Mouse (Mus musculus) heart, adult 9 months (tissue): Measurements from ENCODE around the gene Cga.
"Not testable (repeated sequence)": the region's sequence is repeated elsewhere in the genome, so short reads cannot be mapped to it uniquely, and the experiment has no call there.

Source experiments
- DNase-seq, 2 experiments: peaks; one replicate each; pipeline ENCODE4 v3.0.0; 2022; ENCODE audit warnings: low spot score in 2 of 2

Cga gene

GRCm38 (mm10) chr4:34889812-34890185, 3.8 kb upstream of the Cga start:
- no peak for DNase-seq

GRCm38 (mm10) chr4:34898497-34898896, 4.9 kb downstream of the Cga start:
- no peak for DNase-seq

GRCm38 (mm10) chr4:34899322-34899721, 5.7 kb downstream of the Cga start:
- DNase-seq = no peak

GRCm38 (mm10) chr4:34900155-34900554, 6.6 kb downstream of the Cga start:
- no peak for DNase-seq

GRCm38 (mm10) chr4:34901166-34901565, 7.6 kb downstream of the Cga start:
- no peak for DNase-seq

- not testable (repeated sequence) for DNase-seq
These were observed 8.0 kb downstream of the Cga start for GRCm38 (mm10) chr4:34901582-34901981.

GRCm38 (mm10) chr4:34905396-34905795, 11.8 kb downstream of the Cga start:
- no peak for DNase-seq

GRCm38 (mm10) chr4:34906151-34906550, 12.6 kb downstream of the Cga start:
- no peak for DNase-seq

GRCm38 (mm10) chr4:34907026-34907425, 13.4 kb downstream of the Cga start:
- DNase-seq = no peak

GRCm38 (mm10) chr4:34908127-34908526, 14.5 kb downstream of the Cga start:
- peak; percentile 72 to 73 for DNase-seq

GRCm38 (mm10) chr4:34911401-34911800, 17.8 kb downstream of the Cga start:
- no peak for DNase-seq

GRCm38 (mm10) chr4:34912171-34912570, 18.6 kb downstream of the Cga start:
- DNase-seq = no peak

- DNase-seq = no peak
These were observed 23.8 kb downstream of the Cga start for GRCm38 (mm10) chr4:34917400-34917799.

- DNase-seq = peak; percentile 20 to 46
These were observed 28.7 kb downstream of the Cga start for GRCm38 (mm10) chr4:34922177-34922870.

- not testable (repeated sequence) for DNase-seq
These were observed 34.8 kb downstream of the Cga start for GRCm38 (mm10) chr4:34928386-34928785.

- DNase-seq = no peak
These were observed 47.5 kb downstream of the Cga start for GRCm38 (mm10) chr4:34941046-34941445.

GRCm38 (mm10) chr4:34947181-34947580, 53.6 kb downstream of the Cga start:
- no peak for DNase-seq

- no peak for DNase-seq
These were observed 60.1 kb downstream of the Cga start for GRCm38 (mm10) chr4:34953716-34954115.
